Mouse (Mus musculus) CH12.LX (cell line): ENCODE data around the gene Adss.

Experiments used
- CHD1 ChIP-seq: IDR thresholded peaks from 2 replicates; pipeline ENCODE4 v1.6.1; 2012; ENCODE audit warnings: low read depth, low read length, improper control_type of control experiment, inconsistent platforms
- CTCF ChIP-seq, 2 experiments: IDR thresholded peaks in 1 of 2; conservative IDR thresholded peaks in 1 of 2; 2 replicates each; pipeline ENCODE4 v1.5.1; 2011 to 2012; ENCODE audit warnings: low read depth in 2 of 2, low read length in 2 of 2, improper control_type of control experiment in 1 of 2, inconsistent platforms in 1 of 2, mild to moderate bottlenecking in 1 of 2, moderate library complexity in 1 of 2
- EP300 ChIP-seq: IDR thresholded peaks from 2 replicates; pipeline ENCODE4 v1.6.1; 2011; ENCODE audit warnings: low read length, improper control_type of control experiment
- ETS1 ChIP-seq: conservative IDR thresholded peaks from 2 replicates; pipeline ENCODE4 v1.6.1; 2012; ENCODE audit warnings: low read depth, mild to moderate bottlenecking, inconsistent platforms, low read length, improper control_type of control experiment, moderate library complexity
- GABPA ChIP-seq: IDR thresholded peaks from 2 replicates; pipeline ENCODE4 v1.6.1; 2012; ENCODE audit warnings: low read depth, low read length, improper control_type of control experiment, inconsistent platforms; ENCODE audit not compliant: insufficient replicate concordance
- KAT2A ChIP-seq: IDR thresholded peaks from 2 replicates; pipeline ENCODE4 v1.6.1; 2012; ENCODE audit warnings: low read length, improper control_type of control experiment, inconsistent platforms; ENCODE audit not compliant: insufficient replicate concordance
- MAFK ChIP-seq: IDR thresholded peaks from 2 replicates; pipeline ENCODE4 v1.6.1; 2011; ENCODE audit warnings: low read length, improper control_type of control experiment; ENCODE audit not compliant: insufficient replicate concordance
- RCOR1 ChIP-seq: conservative IDR thresholded peaks from 2 replicates; pipeline ENCODE4 v1.6.1; 2012; ENCODE audit warnings: low read depth, mild to moderate bottlenecking, inconsistent platforms, low read length, improper control_type of control experiment
- SIN3A ChIP-seq: IDR thresholded peaks from 2 replicates; pipeline ENCODE4 v1.6.1; 2012; ENCODE audit warnings: low read length, improper control_type of control experiment, inconsistent platforms
- SMC3 ChIP-seq: IDR thresholded peaks from 2 replicates; pipeline ENCODE4 v1.6.1; 2011; ENCODE audit warnings: low read depth, low read length, improper control_type of control experiment
- TBP ChIP-seq: conservative IDR thresholded peaks from 2 replicates; pipeline ENCODE4 v1.6.1; 2011; ENCODE audit warnings: low read depth, low read length, improper control_type of control experiment

DNA sequence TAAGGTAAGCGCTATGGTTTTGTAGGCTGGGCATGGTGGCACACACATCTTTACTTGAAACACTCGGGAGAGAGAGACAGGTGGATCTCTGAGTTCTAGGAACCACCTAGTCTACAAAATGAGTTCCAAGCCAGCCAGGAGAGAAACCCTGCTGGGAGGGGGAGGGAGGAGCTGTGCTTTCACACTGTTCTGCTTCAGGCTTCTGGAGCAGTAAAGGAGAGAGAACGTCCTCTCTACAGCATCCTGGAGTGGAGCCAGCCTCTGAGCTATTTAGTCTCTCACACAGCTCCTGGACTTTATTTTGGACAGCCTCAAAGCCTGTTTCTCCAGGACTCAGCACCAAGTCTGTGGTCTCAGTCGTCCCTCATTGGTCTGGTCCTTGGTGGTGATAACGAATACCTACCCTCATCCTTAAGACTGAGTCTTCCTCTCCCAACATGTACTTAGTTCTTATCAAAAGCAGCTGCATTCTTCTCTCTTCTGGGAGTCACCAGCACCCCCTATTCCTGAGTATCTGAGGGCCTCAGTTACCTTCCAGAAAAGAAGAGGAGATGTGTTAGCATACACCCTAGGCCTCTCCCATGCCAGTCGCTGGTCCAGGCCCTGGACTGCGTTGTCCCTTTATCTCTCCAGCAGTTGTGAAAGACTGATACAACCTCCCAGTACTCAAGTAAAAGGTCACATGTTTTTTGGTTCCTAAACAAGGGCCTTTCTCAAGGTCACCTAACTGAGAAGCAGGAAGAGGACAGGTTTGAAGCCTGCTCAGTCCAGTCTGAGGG, 79.1 kb downstream of the Adss start:
- TF ChIP-seq CTCF (conservative IDR thresholded peaks at IDR 0.05 in 1 of 2, IDR thresholded peaks at IDR 0.05 in 1 of 2; ENCODE audit: low read depth in 2 of 2, low read length in 2 of 2), result no peak
- TF ChIP-seq EP300, result no peak
- no peak for TF ChIP-seq ETS1
- TF ChIP-seq SMC3, result no peak
- no peak for TF ChIP-seq CHD1
- TF ChIP-seq GABPA, result no peak
- no peak for TF ChIP-seq KAT2A
- TF ChIP-seq SIN3A, result no peak
- TF ChIP-seq TBP, result no peak
- TF ChIP-seq RCOR1, result no peak
- TF ChIP-seq MAFK, result no peak
